Mouse (Mus musculus) thymus, postnatal 10 days (tissue): Measurements from ENCODE around the gene Kirrel3.

Experiments
- DNase-seq, 2 experiments: peaks; one replicate each; pipeline ENCODE4 v3.0.0; 2021; ENCODE audit warnings: low spot score in 2 of 2

Kirrel3 gene

DNA sequence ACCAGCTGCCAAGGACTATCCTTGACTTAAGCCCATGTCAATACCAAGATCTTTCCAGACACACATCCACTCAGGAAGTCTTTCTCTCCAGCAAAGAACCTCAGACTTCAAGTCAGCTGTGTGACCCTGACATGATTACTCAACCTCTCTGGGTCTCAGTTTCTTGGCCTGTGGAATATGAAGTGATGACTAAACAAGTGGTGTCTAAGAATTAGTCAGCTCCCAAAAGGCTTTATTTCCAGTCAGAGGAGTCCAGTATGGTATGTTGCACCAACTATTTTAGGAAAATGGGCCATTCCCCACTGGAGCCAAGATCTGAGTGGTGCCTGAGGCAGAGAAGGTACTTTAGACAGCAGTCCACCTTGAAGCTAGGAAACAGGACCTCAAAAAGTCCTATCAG is 462.0 kb downstream of the Kirrel3 start:
- DNase-seq, result no peak

DNA sequence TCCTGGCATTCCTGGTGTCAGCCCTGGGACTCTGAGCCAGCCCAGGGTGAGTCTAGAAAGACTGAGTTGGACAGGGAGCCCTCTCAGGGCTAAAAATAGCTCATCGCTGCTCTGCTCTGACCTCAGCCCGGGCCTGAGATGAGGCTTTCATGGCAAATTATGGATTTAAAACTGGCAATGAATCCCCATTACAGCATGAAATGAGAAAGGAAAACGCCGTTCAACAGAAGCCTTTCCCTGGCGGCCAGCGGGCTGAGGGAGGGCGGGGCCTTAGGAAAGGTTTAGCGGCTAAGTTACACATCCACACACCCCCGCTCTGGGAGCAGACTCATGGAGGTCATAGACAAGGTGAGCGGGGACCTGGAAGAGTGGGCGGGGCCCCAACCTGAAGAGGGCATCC is 467.7 kb downstream of the Kirrel3 start:
- no peak for DNase-seq

DNA sequence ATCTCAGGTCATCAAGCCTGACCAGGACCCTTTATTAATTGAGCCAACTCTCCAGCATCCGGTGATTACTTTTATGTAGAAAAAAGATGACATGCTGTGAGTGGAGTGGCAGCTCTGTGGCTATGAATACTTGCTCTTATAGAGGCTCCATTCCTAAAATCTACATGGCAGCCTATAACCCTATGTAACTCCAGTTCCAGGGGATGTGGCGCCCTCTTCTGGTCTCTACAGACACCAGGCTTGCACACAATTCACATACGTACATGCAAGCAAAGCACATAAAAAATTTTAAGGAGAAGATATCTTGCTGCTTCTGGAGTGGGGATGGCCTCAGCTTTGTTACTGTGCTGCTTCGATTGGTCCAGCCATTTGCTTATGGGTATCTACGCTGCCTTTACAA is 468.5 kb downstream of the Kirrel3 start:
- DNase-seq, result no peak

DNA sequence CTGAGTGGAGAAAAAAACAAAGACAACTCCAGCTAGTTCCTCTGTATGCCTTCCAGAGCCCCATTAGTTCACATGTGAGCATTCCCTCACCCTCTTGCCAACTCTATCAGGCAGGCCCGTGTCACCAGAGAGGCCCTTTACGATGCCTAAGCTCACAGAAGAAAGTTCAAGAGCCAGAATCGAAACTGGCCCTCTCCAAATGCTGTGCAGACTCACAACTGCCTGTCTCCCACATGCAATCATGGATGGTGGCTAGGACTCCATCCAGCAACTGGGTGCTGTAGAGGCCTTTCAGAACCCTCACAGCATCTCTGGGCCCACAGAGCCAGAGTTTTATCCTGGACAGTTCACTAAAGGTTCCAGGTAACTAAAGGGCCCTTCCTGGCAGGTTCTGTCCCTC is 470.8 kb downstream of the Kirrel3 start:
- DNase-seq, result no peak

DNA sequence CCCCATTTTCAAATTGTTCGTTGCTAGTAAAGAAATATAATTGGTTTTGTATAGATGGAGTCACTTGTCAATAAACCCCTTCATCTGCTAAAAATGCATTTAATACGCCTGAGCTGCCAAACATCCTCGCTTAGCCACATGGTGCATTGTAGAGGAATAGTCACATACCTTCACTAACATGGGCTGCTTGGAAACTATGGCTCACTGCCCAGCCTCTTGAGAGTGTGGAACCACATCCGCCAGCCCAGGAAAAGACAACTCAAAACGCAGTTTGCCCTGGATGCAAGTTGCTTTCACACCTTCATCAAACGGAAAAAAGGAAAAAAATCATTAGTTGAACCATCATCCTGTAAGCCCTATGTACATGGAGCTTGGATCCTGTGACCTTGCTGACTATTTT is 472.0 kb downstream of the Kirrel3 start:
- no peak for DNase-seq

DNA sequence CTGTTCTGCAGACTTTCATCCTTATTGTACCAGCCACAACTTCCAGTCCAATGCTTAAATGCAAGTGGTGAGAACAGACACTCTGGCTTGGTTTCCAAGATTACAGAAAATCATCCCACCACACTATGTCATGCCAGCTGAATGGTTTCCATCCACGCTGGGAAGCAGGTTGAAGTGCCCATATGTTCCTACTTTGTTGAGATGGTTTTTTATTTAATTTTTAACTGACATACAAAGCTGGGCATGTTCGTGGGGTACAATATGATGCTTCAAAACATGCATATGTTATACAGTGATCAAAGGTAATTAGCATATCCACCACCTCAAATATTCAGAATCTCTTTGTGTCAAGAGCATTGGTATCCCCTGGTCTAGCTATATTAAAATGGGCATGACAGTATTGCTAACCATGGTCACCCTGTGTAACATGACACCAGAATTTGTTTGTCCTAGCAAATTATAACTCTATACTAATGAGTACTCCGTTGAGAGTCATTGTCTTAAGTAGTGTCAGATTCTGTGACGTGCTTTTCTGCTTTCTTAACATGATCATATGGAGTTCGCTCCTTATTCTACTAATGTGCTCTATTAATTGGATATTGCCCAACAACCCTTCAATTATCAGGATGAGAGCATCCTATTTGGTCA is 472.6 kb downstream of the Kirrel3 start:
- DNase-seq, result no peak

DNA sequence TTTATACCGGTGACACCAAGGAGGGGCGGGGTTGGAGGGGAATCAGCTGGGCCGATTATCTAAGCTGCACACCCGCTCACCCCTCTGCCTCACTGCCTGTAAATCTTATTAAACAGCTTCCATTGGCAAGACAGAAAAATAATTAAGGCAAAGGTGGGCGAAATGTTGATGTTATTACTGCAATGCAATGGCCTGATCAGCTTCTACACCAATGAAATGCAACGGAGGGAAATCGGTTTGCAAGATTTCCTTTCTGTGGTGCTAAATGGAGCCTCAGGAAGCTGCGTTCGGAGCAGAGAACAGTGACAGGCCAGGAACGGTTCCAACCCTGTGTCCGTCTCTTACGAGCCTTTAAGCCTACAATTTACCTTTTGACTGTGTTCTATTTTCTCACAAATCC is 475.0 kb downstream of the Kirrel3 start:
- DNase-seq, result no peak

DNA sequence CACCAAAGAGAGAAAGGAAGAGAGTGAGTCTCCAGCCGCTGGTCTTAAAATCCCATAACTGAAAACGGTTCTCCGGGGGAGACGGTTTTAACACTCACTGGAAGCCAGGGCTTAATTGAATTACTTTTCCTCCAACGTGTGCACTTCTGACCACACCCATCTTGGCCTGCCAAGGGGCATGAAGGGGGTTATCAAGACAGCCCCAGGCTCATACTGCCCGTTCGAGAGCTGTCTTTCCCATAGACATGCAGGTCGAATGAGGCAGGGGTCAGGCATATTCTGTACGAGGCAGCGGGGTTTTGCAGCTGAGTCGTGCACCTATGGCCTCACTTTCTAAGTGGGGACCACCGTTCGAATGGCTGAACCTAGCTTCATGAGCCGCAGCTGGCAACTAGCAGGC is 475.5 kb downstream of the Kirrel3 start:
- DNase-seq, result no peak

DNA sequence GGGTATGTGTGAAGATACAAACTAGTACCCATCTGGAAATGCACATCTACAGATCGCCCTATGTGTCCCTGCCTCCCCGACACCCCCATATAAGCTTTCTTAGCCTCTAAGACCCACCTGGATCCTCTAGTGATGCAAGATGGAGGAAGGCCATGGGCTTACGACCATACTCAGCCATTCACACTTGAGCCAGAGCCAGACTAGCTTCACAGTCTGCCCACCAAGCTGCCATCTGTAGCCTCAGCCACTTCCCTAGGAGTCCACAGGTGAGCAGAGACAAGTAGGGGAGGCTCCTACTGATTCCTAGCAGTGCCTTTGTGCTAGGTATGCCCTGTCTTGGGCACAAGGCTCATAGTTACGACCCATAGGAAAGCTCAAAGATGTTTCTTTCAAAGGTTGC is 476.6 kb downstream of the Kirrel3 start:
- no peak for DNase-seq

DNA sequence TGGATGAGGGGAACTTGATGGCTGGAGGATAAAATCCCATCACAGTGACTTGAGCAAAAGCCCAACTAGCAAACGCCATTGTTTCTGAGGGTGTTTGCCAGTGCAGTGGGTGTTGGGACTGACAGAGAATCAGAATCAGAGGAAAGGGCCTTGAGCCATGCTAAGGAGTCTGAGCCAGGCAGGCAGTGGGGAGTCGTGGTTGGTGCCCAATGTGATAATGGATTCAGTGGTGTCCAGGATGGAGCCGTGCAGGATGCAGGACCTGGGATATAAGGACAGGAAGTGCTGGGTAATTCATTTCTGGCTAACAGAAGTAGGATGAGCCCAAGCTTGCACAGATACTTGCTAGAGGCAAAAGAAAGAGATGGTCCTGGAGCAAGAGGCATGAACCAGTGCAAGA is 477.9 kb downstream of the Kirrel3 start:
- DNase-seq, result no peak

DNA sequence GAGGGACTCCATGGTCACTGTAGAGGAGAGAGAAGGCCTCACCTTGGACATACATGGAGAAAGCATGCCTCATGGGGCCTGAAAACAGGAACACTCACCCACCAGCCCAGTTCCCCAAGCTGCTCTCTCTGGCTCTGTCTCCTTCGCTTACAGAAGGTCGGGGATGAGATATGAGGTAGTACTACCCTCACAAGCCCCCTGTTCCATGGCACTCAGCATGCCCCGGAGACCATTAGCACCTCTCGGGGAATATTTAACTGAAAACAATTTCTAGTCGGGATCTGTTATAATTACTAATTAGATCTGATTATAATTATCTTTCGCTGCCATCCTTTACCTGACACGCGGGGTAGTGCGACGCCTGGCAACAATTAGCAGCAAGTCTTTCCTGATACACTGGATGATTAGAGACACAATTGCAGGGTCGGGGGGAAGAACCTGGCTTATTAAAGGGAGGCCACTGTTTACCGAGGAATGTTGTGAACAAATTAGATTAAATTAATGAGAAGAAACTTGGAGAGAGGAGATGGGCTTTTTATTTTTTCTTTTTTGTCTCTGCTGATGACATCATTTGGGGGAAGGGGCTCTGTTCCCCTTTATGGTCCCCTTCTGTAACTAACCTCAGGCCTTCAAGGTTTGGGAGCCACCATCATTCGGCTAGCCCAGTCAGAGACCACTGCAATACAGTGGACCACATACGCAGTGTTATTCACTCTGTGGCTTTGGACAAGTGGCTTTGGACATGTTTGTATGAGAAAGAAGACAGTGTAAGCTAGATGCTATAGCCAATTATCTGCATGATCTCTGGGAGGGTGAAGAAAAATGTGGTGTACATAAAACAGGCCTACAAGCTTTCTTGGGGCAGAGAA is 478.7 kb downstream of the Kirrel3 start:
- no peak for DNase-seq

DNA sequence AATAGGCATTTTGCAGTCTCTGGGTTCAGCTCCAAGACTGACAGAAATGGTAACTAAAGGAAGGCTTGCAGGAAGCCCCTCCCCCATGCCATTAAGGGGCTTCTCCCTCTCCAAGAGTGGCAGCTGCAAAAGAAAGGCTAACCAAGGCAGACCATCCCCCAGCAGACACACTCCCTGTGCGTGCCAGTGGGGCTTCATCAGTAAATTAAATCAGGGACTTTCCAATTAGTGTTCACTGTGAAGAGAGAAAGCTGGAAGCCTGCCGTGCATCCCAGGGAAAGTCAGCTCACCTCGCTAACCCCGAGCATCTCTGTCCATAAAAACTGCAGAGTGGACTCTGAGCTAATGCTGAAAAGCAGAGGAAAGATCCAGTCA is 479.3 kb downstream of the Kirrel3 start:
- DNase-seq, result no peak

DNA sequence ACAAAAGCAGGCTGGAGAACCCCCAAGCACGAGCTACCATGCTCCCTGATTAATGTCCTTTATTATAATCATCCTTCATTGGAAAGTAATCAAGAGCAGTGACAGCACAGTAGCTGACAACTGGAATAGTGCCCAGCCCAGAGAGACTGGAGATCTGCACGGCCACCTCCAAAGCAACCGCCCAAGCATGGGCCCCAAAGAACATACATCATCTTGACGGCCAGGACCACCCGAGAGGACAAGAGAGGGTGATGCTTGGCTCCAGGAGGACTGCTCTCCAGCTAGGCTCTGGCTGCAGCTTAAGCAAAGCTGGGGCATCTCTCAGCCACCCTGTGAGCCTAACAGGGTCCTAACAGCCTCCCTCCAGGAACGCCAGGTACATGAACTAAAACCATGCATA is 482.1 kb downstream of the Kirrel3 start:
- no peak for DNase-seq

DNA sequence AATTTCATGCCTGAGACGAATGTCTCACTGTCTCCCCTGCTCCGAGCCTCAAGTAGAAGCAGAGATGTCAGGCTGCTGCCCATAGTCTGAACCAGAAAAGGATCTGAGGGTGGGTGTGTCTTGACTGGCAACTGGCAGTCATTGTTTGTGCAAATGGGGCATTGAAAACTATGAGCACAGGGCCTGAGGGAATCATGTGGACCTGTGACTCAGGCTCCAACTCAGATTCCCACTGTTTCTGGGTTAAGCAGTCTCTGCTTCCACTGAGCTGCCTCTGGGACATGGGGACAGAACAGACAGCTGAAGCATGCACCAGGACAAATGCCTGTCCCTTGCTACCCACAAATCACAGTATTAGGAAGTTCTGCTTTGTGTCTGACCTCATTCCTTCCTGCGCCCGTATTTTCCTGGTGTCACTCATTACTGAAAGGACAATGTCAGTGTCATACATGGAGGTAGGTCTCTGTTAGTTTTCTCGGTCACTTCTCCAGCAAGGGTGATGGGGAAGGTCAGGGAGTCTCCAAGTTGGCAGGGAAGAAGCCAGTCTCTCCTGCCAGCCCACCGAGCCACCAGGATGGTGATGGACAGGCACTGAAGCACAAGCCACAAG is 484.3 kb downstream of the Kirrel3 start:
- no peak for DNase-seq

DNA sequence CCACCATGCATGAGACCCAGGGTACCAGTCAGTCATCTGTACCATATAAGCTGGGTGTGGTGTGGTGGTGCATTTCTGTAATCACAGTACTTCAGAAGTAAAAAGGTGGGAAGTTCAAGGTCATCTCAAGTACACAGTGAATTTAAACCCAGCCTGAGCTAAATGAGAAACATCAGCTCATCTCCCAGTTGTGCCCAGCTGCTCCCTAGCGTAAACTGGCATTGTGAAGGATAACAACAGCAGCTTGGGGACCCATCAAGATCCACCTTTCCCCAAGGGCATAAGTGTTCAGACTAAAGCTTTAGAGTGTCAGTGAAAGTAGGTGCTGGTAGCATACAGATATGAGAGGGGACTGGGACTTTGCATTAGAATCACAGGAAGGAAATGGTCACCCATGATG is 488.6 kb downstream of the Kirrel3 start:
- no peak for DNase-seq

DNA sequence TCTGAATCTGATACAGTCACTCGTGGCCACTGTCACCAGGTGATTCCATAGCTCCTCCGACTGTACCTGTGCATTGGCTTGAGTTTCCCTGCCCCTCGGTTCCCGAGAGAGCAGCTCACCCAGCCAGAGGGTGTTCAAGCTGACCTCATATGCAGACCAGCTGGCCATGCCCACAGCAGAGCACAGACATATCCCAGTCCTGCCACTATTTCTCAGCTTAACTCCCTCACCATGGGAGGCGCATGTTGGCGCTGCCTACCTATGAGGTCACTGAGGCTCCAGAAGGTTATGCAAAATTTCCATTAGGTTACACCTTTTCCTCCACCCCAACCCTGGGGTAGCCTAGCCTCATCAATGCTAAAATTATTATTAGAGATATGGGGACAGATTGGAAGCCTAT is 489.6 kb downstream of the Kirrel3 start:
- DNase-seq, result no peak

DNA sequence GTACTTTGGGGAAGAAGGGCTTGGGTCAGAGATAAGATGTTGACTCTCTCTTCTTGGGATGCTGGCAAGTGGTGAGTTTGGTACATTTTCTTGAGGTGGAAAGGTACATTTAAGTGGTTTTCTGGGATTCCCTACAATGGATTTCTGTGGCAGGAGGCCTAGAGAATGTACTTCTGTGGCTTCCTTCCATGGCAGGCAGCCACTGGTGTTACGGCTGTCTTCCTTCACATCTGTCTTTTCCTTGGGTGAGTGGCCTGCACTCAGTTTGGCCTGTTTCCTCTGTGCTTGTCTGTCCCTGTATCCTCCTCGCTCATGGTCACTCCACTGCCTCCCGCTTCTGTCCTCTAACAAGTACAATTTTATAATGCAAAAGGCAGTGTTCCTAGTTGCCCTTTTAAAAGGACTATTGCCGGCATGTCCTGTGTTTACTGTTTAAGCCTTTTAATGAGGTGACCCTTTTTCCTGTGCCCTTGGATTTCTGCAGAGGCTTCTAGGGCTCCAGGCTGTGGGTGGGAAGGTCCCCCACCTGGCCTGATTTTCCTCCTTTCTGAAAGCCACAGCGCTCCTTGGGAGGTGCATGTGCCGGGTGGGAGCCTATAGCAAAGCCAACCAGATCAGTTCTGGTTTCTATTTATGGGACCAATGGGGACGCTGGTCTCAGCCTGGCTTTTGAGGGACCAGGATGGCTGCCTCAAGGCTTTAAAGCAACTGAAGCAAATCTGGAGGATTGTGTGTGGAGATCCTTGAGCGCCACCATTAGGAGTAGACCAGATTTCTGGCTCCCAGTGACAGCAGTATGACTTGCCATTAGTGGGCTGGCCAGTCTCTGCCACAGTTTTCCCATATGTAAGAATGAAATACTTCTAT is 491.1 kb downstream of the Kirrel3 start:
- no peak for DNase-seq

DNA sequence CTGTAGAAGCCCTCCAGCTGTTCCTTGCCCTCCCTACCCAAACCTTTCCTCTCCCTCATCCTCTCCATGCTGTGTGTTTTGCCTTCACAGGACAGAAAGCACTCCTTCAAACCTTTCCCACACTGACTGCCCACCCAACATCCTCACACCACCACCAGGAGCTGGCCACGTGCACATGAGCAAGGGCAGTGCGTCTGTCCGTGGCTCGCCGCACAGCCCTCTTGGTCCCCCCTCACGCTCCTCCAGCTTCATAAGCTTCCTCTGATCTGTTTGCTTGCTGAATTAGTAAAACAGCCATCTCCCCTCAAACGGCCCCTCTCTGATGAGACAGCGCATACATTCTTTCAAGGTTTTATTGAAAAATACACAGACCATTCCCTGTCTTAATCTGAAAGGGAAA is 492.0 kb downstream of the Kirrel3 start:
- DNase-seq, result no peak

DNA sequence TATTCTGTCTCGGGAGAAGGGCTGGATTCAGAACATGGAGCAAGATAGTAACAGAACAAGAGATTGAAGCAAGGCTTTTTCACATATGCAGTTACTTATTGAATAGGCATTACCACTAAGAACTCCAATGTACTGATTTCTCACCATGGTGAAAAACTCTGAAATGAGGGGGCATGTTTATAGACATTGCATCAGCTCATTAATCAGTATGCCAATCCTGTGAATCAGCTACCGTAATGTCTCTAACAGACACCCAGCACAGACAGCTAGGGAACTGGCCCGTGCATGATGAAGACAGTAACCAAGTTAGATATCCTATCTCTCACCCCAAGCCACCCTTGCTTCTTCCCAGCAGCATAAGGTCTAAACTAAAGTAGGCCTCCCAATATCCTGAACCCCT is 492.5 kb downstream of the Kirrel3 start:
- DNase-seq, result no peak

DNA sequence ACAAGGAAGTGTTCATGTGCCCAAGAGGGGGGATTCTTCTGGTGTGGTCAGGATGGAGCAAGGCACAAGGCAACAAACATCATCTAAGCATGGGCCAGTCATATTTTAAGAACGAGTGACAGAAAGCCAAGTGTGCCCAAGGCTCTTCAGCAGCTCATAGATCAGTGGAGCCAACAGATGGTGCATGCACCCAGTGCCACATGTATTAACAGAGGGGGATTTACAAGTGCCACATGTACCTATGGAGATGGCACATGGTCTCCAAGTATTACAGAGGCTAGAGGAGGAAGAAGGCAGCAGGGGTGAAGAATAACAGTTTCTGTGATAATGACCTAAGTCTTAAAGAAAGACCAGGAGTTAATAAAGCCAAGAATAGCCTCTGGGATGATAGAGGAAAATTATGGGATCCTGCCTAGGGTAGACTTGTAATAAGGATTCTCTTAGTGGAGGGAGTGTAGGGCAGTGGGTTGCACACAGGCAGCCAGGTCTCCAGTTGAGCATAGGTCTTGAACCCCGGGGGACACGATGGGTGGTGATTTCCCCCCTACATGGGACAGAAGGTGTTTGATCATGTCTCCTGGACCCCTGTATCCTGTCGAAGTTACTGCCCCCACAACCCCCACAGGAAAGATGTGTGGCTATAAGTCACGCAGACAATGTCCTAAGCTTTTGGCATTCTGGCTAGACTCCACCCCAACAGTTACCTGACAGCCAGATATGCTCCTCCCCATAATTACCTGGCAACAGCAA is 495.0 kb downstream of the Kirrel3 start:
- DNase-seq, result no peak
